Mouse (Mus musculus) gastrocnemius, postnatal 4 days (tissue): ENCODE results near the gene Ush2a. TPM values are rescaled to one million over a fixed set of nuclear protein-coding genes. Genes with fewer than 3 reads are reported as not detected.

Experiments used
- DNase-seq, 2 experiments: peaks; one replicate each; pipeline ENCODE4 v3.0.0; 2021 to 2022; ENCODE audit warnings: low spot score in 2 of 2, mixed read lengths in 2 of 2
- total RNA-seq, 2 experiments: library from RNA; stranded (reverse); gene quantifications; 2 replicates each; pipeline ENCODE4 v1.2.3; 2021

Ush2a gene
- total RNA-seq, 2 experiments from 2014 or later: 0.02 to 0.18 TPM

DNA sequence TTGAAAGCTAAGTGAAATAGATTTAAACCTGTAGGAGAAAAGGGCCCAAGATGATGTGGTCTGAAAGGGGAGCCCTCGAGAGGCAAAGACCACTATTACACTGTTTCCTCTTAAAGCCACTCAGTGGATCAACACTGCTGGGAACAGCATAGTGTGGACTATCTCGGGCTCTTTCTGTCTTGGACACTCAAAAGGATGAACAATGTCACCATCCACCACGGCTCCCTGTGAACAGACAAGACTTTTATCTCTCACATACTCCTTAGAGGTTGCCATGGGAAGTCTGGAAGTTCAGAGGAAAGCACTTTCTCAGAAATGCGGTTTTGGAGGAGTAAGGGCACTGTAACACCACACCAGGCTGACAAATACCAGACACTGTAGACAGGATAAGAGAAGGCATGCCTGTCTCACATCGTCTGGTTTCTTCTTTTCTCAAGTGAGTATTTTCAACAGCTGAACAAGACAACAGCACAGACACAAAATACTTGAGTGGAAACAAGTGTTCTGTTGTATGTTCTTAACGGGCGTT, 124.0 kb downstream of the Ush2a start:
- DNase-seq: no peak

DNA sequence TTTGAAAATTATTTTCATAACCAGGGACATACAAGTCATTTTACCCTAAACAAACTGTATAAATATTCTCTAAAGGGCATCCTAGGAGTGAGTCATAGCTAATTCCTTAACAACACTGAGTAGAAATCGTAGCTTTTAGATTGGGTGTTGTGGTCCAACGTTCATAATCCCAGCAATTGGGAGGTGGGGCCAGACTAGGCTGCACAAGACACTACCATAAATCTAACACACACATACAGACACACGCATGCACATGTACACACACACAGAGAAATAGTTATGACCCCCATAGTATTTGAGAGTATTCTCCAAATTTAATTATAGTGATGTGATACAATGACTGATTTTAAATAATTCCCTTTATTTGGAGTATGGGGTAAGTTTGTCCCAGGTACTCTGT, 125.5 kb downstream of the Ush2a start:
- no peak for DNase-seq

DNA sequence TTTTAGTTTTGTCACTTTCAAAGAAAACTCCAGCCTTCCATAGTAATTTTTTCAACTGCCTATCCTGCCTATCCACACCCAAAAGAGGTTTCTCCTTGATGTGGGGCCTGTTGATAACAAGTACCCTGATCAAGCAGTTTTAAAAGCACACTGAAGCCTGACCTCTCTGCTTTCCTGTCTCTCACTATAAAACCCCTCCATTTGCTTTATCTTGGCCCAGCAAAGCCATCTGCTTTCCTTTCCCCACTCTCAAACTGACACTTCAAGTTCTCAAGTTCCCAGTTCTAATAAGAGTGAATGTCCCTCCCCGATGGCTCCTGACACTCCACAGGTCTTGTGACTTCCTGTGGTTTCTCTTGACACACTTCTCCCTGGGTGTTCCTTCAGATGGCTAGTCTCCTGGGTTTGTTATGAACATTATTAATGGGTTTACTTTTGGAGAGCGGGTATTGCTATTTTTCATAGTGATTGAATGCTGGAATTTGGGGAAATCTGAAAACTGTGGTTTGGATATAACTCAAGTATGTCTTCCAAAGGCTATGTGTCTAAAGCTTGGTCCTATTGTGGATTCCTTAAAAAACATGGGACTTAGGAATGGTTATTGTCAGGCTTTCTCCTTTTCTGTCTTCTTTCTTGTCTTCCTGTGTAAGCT, 126.1 kb downstream of the Ush2a start:
- no peak for DNase-seq

DNA sequence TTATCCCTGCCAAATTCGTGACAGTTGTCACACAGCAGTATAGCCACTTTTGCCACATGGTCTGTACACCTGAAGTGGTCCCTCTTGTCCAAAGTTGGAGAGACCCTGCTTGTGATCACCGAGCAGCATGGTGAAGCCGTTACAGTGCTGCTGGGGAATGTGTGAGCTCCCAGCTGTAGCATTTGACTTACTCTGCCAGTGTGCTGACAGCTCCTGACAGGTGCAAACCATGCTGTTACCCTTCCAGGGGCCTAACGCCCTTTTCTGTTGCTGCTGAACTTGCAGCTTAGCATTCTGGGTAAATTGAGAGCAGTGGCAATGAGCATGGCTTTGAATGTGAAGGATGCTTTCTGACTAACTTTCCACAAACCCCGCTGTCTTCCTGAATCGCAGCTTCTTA, 128.3 kb downstream of the Ush2a start:
- peak in 1 of 2 experiments; percentile 9 for DNase-seq

DNA sequence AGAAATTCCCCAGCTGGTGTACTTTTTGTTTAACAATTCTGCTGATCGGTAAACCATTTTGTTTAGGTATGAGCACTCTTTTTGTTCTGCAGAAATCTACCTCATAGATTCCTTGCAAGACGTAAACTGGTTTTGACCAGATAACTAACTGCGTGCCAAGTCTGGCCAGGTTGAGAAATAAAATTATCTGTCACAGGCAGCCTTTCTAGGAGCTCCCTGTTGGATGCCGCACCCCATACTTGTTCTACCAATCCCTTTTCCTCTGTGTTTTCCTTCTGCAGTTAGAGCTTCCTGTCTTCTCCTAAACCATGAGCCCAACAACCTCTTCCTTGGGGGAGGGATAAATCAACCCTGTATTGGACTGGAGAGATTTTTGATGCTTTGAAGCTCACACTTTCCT, 145.4 kb downstream of the Ush2a start:
- DNase-seq: no peak

DNA sequence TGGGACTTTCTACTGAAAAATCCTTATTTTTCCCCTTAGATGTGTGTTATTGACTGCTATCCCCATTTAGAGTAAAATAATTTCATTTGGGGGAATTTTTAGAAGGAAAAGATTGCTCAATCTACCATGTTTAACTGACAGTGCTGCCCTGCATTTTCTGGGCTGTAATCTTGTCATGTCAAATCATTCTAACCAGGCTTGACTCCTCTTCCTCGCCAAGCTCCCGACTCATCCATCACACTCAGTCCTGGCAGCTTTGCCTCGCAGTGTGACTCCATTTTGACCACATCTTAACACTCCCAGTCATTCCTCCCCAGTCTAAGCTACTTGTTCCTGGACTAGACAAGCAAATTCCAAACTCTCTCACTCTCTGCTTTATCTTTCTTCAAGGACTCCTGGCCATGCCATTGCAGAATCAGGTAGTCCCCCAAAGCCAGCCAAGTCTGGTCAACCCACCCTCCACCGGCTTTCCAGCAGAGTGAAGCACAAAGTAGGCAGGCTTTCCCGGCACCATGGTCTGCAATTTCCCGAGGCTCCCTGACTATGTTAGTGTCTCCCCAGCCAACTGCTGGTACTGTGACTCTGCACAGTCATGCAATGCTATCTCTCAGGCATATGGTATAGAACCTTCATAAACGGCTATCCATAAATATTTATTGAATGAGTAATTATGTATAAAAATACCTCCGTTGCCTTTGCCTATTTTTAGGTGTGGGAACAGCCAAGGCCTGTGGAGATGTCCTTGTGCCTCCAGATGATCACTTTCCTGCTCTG, 146.0 kb downstream of the Ush2a start:
- DNase-seq: no peak

DNA sequence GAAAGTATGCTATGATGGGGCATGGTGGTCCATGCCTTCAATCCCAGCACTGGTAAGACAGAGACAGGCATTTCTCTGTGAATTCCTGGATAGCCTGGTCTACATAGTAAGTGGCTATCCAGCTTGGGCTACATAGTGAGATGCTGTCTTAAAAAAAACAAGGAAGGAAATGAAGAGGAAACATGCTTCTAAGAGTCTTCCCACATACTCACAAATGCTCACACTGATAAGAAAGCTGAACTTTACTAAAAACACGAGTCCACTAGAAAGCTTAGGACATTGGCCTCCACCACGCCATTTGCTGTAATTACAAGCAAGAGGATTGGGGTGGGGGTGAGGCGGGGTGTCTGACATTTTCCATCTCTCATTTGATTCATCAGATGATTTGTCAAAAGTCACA, 148.7 kb downstream of the Ush2a start:
- no peak for DNase-seq

DNA sequence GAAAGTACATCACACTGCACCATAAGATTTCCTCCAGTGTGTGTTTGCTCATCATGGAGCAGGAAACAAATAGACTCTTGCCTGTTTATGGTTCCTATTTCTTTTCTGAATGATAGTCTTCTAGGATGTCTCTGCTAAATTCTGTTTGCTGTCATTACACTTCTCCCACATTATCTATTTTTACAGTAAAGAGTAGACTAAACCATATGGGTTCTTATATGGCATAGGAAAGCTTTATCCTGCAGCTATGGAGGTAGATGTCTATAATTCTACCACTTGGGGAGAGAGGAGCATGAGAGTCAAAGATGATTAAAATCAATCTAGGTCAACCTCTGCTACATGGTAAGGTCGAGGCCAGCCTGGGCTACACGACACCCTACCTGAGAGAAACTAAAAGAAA, 158.7 kb downstream of the Ush2a start:
- DNase-seq: no peak

DNA sequence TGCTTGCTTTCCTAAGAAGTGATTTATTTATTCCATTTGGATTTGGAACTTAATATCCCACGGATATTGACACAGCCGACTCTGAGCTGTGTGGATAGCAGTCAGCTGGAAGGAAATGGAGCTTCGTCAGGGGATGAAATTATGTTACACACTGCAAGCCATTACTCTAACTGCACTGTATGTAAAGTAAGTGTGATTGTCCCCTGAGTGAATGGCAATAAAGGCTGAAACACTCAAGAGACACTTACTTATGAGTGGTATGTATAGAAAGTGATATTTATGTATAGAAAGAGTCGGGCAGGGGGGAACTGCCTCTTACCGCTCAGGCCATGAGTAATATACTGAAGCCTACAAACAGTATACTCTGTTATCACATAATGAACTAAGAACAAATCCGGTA, 166.3 kb downstream of the Ush2a start:
- DNase-seq: no peak

DNA sequence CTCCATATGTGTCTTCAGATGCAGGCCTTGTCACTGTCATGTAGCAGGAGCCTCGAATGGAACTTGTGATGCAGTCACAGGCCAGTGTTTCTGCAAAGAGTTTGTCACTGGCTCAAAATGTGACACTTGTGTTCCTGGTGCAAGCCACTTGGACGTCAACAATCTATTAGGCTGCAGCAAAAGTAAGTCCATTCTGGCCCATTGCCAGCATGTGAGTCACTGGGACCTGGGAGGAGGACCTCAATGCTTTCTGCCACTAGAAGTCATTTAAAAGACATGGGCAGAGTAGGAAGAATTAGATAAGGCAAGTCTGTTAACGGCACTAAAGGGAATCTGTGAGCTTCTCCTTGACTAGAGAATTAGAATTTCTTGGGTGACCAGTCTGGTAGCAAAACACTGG, 168.9 kb downstream of the Ush2a start:
- no peak for DNase-seq

DNA sequence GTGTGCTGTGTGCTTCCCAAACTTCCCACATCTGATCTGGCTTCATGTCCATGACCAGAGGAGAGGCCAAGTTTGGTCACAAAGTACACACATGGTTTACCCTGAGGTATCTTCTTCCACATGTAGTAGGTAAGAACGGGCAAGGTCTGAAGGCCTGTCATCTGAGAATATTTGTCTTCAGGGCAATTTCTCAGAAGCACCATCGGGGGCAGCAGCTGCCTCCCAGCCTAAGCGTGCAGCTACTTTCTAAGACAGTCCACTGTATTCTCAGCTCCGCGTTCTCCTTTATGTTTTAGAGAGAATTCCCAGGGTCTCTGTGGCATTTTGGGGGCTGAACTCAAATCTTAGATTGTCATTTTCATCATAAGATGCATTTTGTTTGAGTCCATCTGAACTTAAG, 186.1 kb downstream of the Ush2a start:
- no peak for DNase-seq

DNA sequence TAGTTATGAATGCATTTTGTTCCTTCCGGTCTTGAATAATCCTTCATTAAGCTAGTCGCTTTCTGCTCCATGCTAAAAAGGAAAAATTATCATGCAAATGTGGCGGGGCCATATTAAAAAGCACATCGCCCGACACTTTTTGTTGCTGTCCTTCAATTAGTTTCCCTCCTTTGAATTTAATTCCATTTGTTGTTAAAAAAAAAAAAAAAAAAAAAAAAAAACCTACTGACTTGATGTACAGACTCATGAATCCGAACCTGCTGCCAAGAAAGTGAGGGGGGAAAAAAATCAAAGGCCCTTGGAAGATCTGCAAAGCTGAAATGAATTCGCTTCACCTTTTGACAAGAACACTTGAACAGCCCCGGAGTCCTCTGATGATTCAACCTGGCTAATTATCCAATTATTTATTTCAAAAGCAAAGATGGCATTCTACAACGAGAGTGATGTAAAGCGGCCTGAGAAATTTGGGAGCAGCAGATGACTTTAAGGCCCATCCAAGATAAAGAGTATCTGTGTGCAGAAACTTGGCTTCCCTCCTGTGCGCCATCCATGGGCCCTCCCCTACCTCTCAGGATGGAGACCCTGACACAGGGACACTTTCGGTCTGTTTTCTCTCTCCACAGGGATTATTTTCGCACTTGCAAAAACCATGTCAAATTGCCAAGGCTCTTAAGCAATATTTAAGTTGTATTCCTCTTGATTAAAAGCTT, 194.8 kb downstream of the Ush2a start:
- DNase-seq: no peak

DNA sequence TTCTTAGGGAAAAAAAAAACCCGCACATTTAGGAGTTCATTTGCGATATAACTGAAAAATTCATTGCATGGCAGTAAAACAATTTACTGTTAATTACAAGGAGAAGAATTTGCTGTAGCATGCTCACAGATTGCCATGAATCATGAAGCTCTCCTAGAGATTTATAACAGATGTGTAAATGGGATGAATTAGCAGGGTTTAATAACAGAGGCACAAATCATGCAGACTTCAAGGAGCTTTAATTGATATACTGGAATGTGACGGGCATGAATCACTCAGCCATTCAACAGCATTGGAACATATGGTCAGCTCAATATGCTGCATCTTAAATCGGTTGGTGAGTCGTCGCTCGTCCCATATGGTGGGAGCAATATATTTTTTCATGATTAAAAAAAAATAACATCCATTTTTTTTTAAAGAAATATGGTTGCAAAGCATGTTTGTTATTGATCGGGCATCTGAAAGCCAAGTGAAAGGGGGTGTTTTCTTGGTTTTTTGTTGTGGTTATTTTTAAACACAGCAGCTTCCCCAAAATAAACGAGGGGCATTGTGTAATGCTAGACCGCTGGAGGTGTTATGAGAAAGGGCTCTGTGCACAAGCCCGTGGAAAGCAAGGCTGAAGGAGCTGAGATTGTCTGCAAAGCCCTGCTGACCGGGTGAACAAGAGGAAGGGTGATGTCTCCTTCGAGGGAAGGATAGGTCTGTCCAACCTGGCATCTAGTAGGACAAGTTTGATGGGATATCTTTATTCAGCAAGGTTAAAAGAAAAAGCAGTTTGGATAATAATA, 195.6 kb downstream of the Ush2a start:
- no peak for DNase-seq

DNA sequence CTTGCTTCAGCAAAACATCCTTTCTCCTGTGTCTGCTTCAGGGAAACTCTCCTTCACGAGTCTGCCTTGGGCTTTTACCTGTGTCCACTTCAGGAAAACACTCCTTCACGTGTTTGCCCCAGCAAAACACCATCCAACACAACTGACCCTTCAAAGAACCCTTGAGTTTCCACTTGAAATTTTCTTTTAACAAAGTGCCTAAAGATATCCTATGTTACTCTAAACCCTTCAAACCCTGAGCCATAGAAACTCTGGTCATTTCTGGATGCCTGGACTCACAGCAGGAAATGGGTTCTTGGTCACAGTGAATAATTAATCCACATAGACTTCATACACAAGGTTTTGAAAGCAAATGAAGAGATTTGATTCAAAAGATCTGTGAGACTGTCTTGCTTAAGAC, 199.4 kb downstream of the Ush2a start:
- no peak for DNase-seq

DNA sequence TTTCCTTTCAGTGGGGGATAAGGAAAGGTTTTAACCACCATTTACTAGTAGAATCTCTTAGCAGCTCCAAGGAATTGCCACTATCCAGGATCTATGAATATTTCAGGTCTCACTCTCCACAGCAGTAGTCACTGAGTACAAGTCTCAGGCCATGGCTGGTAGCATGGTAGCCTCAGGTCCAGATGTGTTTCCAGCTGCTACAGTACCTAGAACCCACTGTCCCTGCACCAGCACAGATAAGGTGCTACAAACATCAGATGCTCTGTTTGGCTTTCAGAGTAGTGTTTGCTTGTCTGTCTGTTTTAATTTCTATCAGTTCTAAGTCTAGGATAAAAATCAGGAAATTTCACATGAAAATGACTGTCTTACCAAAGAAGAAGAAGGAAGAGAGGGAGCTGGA, 202.8 kb downstream of the Ush2a start:
- DNase-seq: no peak

DNA sequence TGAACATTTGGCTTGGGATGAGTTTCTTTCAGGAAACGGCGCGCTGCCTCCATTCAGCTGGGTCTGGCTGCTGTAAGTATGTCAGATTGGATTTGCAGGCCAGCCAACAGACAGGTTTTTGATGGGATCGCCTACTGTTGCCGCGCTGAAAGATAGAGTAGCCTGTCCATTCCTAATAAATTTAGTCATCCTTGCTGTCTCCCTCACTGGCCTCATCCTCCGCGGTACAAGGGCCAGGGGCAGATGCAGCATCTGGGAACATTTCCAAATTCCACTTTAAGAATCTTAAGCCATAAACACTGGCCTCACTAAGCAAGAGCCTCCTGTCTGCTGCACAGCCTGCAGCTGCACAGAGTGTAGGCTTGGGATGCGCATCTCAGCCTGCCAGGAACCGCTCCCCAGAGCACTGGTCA, 206.6 kb downstream of the Ush2a start:
- DNase-seq: peak in 1 of 2 experiments; percentile 47

DNA sequence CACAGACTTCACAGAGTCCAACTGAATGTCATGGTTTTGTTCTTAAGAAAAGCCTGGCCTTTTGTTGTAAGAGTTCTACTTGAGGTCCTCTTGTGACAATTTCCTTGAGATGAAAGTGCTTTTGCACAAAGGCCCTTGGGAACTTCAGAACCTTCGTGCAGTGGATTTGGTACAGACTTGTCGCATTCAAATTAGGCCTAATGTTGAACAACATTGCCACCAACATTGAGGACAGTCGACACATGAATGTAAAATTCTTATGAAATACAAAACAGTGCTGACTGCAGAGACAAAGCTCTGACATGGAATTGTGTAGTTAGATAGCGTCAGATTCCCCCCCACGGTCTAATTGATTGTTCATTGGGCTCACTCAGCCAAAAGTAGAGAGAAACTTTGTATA, 243.1 kb downstream of the Ush2a start:
- no peak for DNase-seq

DNA sequence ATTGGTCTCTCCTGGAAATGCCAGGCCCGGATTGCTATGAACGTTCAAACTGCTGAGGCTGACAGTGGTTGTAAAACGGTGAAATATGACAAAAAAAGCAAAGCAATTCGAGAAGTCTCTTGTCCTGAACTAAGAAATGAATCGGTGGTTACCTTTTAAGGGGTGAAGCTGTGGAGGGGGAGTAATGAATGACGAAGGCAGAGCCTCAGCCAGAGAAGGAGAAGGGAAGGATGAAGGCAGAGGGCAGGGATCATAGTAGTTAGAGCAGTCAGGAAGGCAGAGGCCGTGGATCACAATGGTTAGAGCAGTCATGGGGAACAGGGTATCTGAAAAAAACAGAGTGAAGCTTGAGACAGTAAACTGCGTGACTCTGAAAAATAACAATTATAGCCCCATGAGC, 257.0 kb downstream of the Ush2a start:
- DNase-seq: no peak

DNA sequence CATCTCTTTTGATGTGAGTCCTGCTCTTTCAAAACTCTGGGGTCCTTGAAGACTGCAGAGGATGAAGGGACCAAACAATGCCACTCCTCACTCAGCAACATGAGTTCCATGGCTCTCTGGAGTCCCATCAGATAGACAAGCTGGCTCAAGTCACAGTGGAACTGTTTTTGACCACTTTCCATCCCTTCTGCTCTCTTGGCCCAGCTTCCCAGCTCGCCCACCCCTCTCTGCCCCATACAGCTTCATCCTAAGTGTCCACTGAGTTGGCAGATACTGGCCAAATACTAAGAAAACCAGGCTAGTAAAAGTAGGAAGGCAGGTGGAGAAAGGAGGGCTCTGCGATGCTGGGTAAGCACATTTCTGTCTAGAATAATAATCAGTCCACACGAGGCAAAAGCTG, 265.6 kb downstream of the Ush2a start:
- DNase-seq: no peak

DNA sequence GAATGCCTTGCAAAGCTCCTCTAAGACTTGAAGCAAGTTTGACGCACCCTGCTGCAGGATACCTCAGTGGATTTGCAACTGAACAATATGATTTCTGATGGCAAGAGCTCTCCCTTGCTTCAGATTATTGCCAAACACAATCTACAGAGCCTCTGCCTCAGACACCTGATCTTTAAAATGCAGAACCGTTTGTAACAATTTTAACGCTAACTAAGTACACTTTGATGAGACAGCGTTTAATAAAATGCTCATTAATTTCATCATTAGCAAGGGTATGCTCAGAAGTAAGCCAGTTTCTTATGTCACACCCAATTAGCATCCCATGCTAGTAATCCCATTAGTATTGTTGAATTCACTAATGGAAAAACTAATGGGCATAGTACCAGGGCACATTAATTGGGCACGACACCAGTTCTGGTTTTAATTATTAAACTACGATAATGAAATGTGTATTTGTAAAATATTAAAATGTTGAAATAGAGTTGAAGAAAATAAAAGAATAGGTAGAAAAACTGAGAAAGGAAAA, 267.8 kb downstream of the Ush2a start:
- no peak for DNase-seq

DNA sequence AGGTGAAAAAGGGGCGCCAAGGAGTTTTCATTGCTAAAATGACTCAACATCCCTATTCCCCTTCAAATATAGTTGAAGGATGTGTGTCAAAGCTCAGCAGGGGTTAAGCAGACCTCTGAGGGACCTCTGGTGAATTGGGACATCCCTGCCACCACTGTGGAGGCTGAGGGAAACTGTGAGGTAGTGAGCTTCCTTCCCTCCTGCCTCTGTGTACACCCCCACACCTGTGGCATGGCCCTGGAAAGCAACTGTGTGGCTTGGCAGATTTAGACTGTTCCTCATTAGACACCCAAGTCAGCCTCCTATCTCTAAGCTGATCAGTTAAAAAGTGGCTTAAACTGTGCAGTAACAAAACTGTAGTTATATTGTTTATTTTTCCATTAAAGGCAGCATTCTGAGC, 275.2 kb downstream of the Ush2a start:
- DNase-seq: no peak
